Mouse (Mus musculus) intestine, postnatal 0 days (tissue): Measurements from ENCODE around the gene Klk1b11. TPM values are rescaled to one million over a fixed set of nuclear protein-coding genes. Genes with fewer than 3 reads are reported as not detected.
"Not testable (repeated sequence)": the region's sequence is repeated elsewhere in the genome, so short reads cannot be mapped to it uniquely, and the experiment has no call there.

Experiments
- ATAC-seq: fragments of 200-750 bp; cut with Nextera tagmentation; 2 replicates; pipeline ENCODE4 v1.8.0; 2017; ENCODE audit warnings: mild to moderate bottlenecking, moderate TSS enrichment, moderate library complexity
- H3K27ac ChIP-seq: fragments of 300-500 bp; sonication (generic); 2 replicates; pipeline ENCODE4 v1.5.1; 2014; ENCODE audit warnings: mild to moderate bottlenecking, low read depth, low read length, moderate library complexity
- H3K27me3 ChIP-seq: fragments of 300-500 bp; sonication (generic); replicated peaks from 2 replicates; pipeline ENCODE4 v1.6.1; 2014; ENCODE audit warnings: low read length, mixed read lengths; ENCODE audit not compliant: control insufficient read depth, insufficient read depth
- H3K36me3 ChIP-seq: fragments of 300-500 bp; sonication (generic); 2 replicates; pipeline ENCODE4 v1.6.1; 2014; ENCODE audit warnings: mild to moderate bottlenecking, moderate library complexity; ENCODE audit not compliant: control insufficient read depth, insufficient read depth
- H3K4me1 ChIP-seq: fragments of 300-500 bp; sonication (generic); replicated peaks from 2 replicates; pipeline ENCODE4 v1.6.1; 2014; ENCODE audit warnings: antibody characterized with exemption, low read length, mixed read lengths; ENCODE audit not compliant: control insufficient read depth, insufficient read depth
- H3K4me2 ChIP-seq: fragments of 300-500 bp; sonication (generic); replicated peaks from 2 replicates; pipeline ENCODE4 v1.6.1; 2014; ENCODE audit warnings: low read depth, mild to moderate bottlenecking, moderate library complexity
- H3K4me3 ChIP-seq: fragments of 300-500 bp; sonication (generic); 2 replicates; pipeline ENCODE4 v1.5.1; 2014; ENCODE audit warnings: low read depth, low read length
- H3K9ac ChIP-seq: fragments of 300-500 bp; sonication (generic); 2 replicates; pipeline ENCODE4 v1.6.1; 2014; ENCODE audit warnings: mild to moderate bottlenecking, low read depth, low read length
- H3K9me3 ChIP-seq: fragments of 300-500 bp; sonication (generic); 2 replicates; pipeline ENCODE4 v1.6.1; 2016; ENCODE audit warnings: mixed run types; ENCODE audit not compliant: control insufficient read depth
- CTCF ChIP-seq: sonication (generic); IDR thresholded peaks from 2 replicates; pipeline ENCODE4 v1.5.1; 2016; ENCODE audit warnings: low read depth, mild to moderate bottlenecking, control low read depth, antibody characterized with exemption, moderate library complexity
- WGBS: fragments of 180-500 bp; shearing (Covaris S2); extraction: QIAGEN DNeasy Blood & Tissue Kit; methylation state at CpG from one replicate; pipeline ENCODE4 v1.1.7; 2014; 5-methylcytosine and 5-hydroxymethylcytosine counted together
- polyA plus RNA-seq: library from polyadenylated mRNA; unstranded; fragments of >200 nt; fragmentation: Nextera tagmentation; extraction: Ambion mirVana; gene quantifications from 2 replicates; pipeline ENCODE4 v1.2.1, GENCODE M21; 2015

Gene Klk1b11
- polyA plus RNA-seq, 1 experiment from 2014 or later: not detected

DNA sequence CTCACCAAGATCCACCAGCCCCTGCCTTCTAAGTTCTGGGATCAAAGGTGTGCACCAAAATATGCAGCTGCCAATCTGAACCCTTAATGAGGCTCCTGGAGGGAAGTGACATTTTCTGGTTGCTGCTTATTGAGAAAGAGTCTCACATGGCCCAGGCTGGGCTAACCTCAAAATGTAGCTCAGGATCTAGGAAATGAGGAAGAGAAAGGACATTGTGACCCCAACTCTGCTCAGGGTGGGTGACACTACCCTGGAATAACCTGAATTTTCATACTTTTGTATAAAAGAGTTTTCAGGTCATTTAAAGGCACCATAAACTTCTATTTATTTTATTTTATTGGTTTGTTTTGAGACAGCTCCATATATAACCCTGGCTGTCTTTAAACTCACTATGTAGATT is 10.0 kb upstream of the Klk1b11 start:
- H3K4me3 ChIP-seq: no peak overlapping the region
- no peaks in the 10 kb centered on the region for H3K9me3 ChIP-seq
- no peaks in the 10 kb centered on the region for H3K36me3 ChIP-seq
- H3K27ac ChIP-seq: no peak overlapping the region
- TF ChIP-seq CTCF: no peak
- ATAC-seq: no peak
- H3K4me1 ChIP-seq: no peaks in the 10 kb centered on the region
- H3K4me2 ChIP-seq: no peak overlapping the region
- H3K27me3 ChIP-seq: no peaks in the 10 kb centered on the region
- no peak overlapping the region for H3K9ac ChIP-seq

DNA sequence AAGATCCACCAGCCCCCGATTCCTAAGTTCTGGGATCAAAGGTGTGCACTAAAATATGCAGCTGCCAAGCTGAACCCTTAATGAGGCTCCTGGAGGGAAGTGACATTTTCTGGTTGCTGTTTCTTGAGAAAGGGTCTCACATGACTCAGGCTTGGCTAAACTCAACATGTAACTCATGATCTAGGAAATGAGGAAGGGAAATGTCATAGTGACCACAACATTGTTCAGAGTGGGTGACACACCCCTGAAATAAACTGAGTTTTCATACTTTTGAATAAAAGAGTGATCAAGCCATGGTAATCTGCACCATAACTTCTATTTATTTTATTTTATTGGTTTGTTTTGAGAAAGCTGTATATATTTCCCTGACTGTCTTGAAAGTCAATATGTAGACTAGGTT is 856 bp upstream of the Klk1b11 start:
- not testable (repeated sequence) for H3K9me3 ChIP-seq, H3K27ac ChIP-seq, H3K4me2 ChIP-seq, ATAC-seq, H3K9ac ChIP-seq, H3K27me3 ChIP-seq, H3K4me1 ChIP-seq, H3K4me3 ChIP-seq, H3K36me3 ChIP-seq
- 73% methylated on average over 1 of the region's 1 CpGs for WGBS

DNA sequence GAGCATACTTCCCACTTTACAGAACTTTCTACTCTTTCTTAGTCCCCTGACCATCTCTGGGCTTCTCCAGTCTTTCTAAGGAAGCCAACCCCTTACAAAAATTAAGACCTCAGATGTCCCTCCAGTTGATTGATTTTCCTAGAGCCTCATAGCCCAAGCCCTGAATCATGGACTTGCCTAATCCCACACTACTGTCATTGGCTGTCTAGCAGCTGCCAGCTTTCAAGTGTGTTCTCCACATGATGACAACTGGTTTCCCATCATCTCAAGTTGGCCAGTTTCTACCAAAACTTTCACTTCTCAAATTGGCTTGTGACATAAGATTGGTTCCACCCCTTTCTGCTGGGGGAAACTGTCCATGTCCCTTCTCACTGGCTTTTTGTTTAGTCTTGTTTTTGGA is 9.2 kb downstream of the Klk1b11 start:
- Histone ChIP-seq H3K9me3 (no peaks in the 10 kb centered on the region), H3K4me2 (no peak overlapping the region), H3K9ac (no peak overlapping the region), H3K4me3 (no peak overlapping the region), H3K27me3 (no peaks in the 10 kb centered on the region), H3K4me1 (no peaks in the 10 kb centered on the region), H3K36me3 (no peaks in the 10 kb centered on the region), H3K27ac (no peak overlapping the region)
- TF ChIP-seq CTCF: no peak
- no peak for ATAC-seq

DNA sequence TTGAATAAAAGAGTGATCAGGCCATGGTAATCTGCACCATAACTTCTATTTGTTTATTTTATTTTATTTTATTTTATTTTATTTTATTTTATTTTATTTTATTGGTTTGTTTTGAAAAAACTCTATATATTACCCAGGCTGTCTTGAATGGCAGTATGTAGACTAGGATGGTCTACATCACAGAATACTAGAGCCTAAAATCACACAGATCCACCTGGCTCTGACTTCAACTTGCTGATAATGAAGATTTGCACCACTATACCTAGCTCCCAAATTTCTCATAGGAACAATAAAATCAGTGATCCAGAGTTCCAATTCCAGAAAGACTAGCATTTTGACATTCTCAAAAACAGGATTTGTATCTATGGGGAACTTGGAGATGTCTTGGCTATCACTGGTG is 16.2 kb downstream of the Klk1b11 start, which contains the start of gene Klk1b26:
Gene Klk1b26, plus strand, starts transcription at position 301 of the 400 bp plus-strand sequence.
- not testable (repeated sequence) for H3K27me3 ChIP-seq, H3K4me2 ChIP-seq, H3K9me3 ChIP-seq, ATAC-seq, H3K4me1 ChIP-seq, H3K4me3 ChIP-seq, H3K36me3 ChIP-seq, H3K27ac ChIP-seq, H3K9ac ChIP-seq

DNA sequence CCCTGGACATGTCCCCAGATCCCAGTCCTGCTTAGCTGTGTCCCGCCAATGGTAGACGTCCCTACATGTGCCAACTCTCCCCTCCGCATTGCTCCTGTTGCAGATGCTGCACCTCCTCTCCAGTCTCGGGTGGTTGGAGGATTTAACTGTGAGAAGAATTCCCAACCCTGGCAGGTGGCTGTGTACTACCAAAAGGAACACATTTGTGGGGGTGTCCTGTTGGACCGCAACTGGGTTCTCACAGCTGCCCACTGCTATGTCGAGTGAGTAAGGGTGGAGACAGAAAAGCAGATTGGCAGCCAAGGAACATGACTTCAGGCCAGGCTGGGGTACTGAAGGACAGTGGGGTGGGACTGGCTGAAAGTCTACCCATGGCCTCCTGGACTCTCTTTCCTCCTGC is 19.0 kb downstream of the Klk1b11 start:
- ATAC-seq: not testable (repeated sequence)
- 77% methylated on average over 6 of the region's 6 CpGs for WGBS

DNA sequence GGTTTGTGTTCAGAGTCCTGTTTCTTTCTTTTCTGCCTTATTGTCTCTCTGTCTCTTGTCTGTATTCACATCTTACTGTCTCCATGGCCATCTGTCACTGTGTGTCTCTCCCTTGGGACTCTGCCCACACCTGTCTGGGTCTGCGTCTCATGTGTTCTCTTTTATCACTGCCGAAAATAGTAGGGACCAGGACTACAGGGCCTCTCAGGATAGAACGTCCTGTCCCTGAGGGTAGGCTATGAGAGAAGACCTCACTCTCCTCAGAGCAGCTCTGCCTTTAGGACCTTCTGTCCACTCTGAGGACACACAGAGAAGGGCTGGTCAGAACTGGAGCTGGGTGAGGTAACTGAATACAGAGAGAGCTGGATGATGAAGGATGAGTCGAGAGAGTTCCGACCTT is 19.4 kb downstream of the Klk1b11 start:
- no peak overlapping the region for H3K9ac ChIP-seq
- no peaks in the 10 kb centered on the region for H3K27me3 ChIP-seq
- no peak overlapping the region for H3K4me3 ChIP-seq
- H3K4me2 ChIP-seq: no peak overlapping the region
- H3K4me1 ChIP-seq: no peaks in the 10 kb centered on the region
- no peaks in the 10 kb centered on the region for H3K9me3 ChIP-seq
- H3K36me3 ChIP-seq: no peaks in the 10 kb centered on the region
- no peak for TF ChIP-seq CTCF
- no peak overlapping the region for H3K27ac ChIP-seq
- no peak for ATAC-seq
- WGBS: 87% methylated on average over 5 of the region's 5 CpGs

More for the DNA sequence above, 19.0 kb downstream of the Klk1b11 start:
- H3K9me3 ChIP-seq, H3K4me3 ChIP-seq, H3K27ac ChIP-seq, H3K9ac ChIP-seq, H3K36me3 ChIP-seq, H3K4me2 ChIP-seq, H3K27me3 ChIP-seq, H3K4me1 ChIP-seq: not testable (repeated sequence)

Other genes with a start within 250 kb of the Klk1b11 start
- not detected in 2 replicates for gene Klk12, start 227.0 kb upstream of the Klk1b11 start, polyA plus RNA-seq
- gene Klk11, start 221.3 kb upstream of the Klk1b11 start, polyA plus RNA-seq: 0.21 TPM in 1 of 2 replicates, not detected in the other
- 0.33 TPM in 1 of 2 replicates, not detected in the other for gene Klk10, start 214.8 kb upstream of the Klk1b11 start, polyA plus RNA-seq
- gene Klk9, start 204.0 kb upstream of the Klk1b11 start, polyA plus RNA-seq: not detected in 2 replicates
- 3.0 and 3.5 TPM in 2 replicates for gene Klk8, start 198.3 kb upstream of the Klk1b11 start, polyA plus RNA-seq
- not detected in 2 replicates for gene Klk7, start 184.6 kb upstream of the Klk1b11 start, polyA plus RNA-seq
- not detected in 2 replicates for gene Klk6, start 171.4 kb upstream of the Klk1b11 start, polyA plus RNA-seq
- not detected in 2 replicates for gene Klk5, start 153.9 kb upstream of the Klk1b11 start, polyA plus RNA-seq
- not detected in 2 replicates for gene Klk4, start 114.7 kb upstream of the Klk1b11 start, polyA plus RNA-seq
- gene Klk15, start 62.1 kb upstream of the Klk1b11 start, polyA plus RNA-seq: not detected in 2 replicates
- gene Klk1b8, start 45.2 kb upstream of the Klk1b11 start, polyA plus RNA-seq: not detected in 2 replicates
- not detected in 2 replicates for gene Klk1b1, start 29.1 kb upstream of the Klk1b11 start, polyA plus RNA-seq
- gene Klk1b9, start 19.8 kb upstream of the Klk1b11 start, polyA plus RNA-seq: not detected in 2 replicates
- not detected in 2 replicates for gene Klk1b26, start 16.3 kb downstream of the Klk1b11 start, polyA plus RNA-seq
- gene Klk1b27, start 56.4 kb downstream of the Klk1b11 start, polyA plus RNA-seq: not detected in 2 replicates
- gene Klk1b21, start 106.5 kb downstream of the Klk1b11 start, polyA plus RNA-seq: not detected in 2 replicates
- not detected in 2 replicates for gene Klk1b22, start 116.8 kb downstream of the Klk1b11 start, polyA plus RNA-seq
- gene Klk1b16, start 140.9 kb downstream of the Klk1b11 start, polyA plus RNA-seq: not detected in 2 replicates
- gene Klk1b24, start 192.4 kb downstream of the Klk1b11 start, polyA plus RNA-seq: not detected in 2 replicates
- not detected in 2 replicates for gene Klk1b3, start 202.3 kb downstream of the Klk1b11 start, polyA plus RNA-seq
- not detected in 2 replicates for gene Klk1b4, start 211.6 kb downstream of the Klk1b11 start, polyA plus RNA-seq
- gene Klk1b5, start 220.1 kb downstream of the Klk1b11 start, polyA plus RNA-seq: not detected in 2 replicates
- gene Klk1, start 229.5 kb downstream of the Klk1b11 start, polyA plus RNA-seq: 23.0 and 35.6 TPM in 2 replicates
- gene Gm36864, start 240.3 kb downstream of the Klk1b11 start, polyA plus RNA-seq: not detected in 2 replicates